Mouse (Mus musculus) myocyte (in vitro differentiated cells): Measurements from ENCODE around the gene Atp5f1.

Experiments
- CEBPB ChIP-seq: IDR thresholded peaks from 2 replicates; pipeline ENCODE4 v1.6.1; 2011; ENCODE audit warnings: mild to moderate bottlenecking, moderate library complexity; ENCODE audit not compliant: poor library complexity, insufficient read depth, severe bottlenecking
- E2F4 ChIP-seq: IDR thresholded peaks from one replicate; pipeline ENCODE4 v1.6.1; 2011; ENCODE audit warnings: mild to moderate bottlenecking, control low read depth, moderate library complexity; ENCODE audit not compliant: insufficient read depth
- MAX ChIP-seq: IDR thresholded peaks from one replicate; pipeline ENCODE4 v1.6.1; 2011; ENCODE audit warnings: low read depth, mild to moderate bottlenecking, control low read depth
- MYOD1 ChIP-seq, 3 experiments: IDR thresholded peaks; one replicate each; pipeline ENCODE4 v1.6.1; 2011; ENCODE audit warnings: control low read depth in 2 of 3, low read depth in 2 of 3, mild to moderate bottlenecking in 2 of 3, moderate library complexity in 1 of 3; ENCODE audit not compliant: insufficient read length in 2 of 3, control insufficient read depth in 1 of 3
- MYOG ChIP-seq, 3 experiments: IDR thresholded peaks; one replicate each; pipeline ENCODE4 v1.6.1; 2011; ENCODE audit warnings: control low read depth in 2 of 3, low read depth in 2 of 3, mild to moderate bottlenecking in 2 of 3; ENCODE audit not compliant: insufficient read length in 2 of 3, control insufficient read depth in 1 of 3, insufficient read depth in 1 of 3
- POLR2A ChIP-seq: IDR thresholded peaks from one replicate; pipeline ENCODE4 v1.6.1; 2011; ENCODE audit warnings: low read depth, mild to moderate bottlenecking, control low read depth, moderate library complexity; ENCODE audit not compliant: insufficient read length
- POLR2AphosphoS2 ChIP-seq: IDR thresholded peaks from one replicate; pipeline ENCODE4 v1.6.1; 2011; ENCODE audit warnings: low read depth, control low read depth; ENCODE audit not compliant: insufficient read length
- SRF ChIP-seq: IDR thresholded peaks from one replicate; pipeline ENCODE4 v1.6.1; 2011; ENCODE audit warnings: low read depth; ENCODE audit not compliant: control insufficient read depth, insufficient read length
- TCF12 ChIP-seq: IDR thresholded peaks from one replicate; pipeline ENCODE4 v1.6.1; 2011; ENCODE audit warnings: mild to moderate bottlenecking, control low read depth; ENCODE audit not compliant: poor library complexity, insufficient read depth, severe bottlenecking
- USF1 ChIP-seq: IDR thresholded peaks from one replicate; pipeline ENCODE4 v1.6.1; 2011; ENCODE audit warnings: low read depth, mild to moderate bottlenecking, control low read depth, moderate library complexity

GRCm38 (mm10) chr3:105928195-105928569 lies 31.7 kb downstream of the Atp5f1 start:
- TF ChIP-seq CEBPB (no peak), POLR2A (no peak), E2F4 (no peak), MYOG (IDR thresholded peaks at IDR 0.05; ENCODE audit: control insufficient read depth in 1 of 3, insufficient read depth in 1 of 3, insufficient read length in 2 of 3, low read depth in 2 of 3) (no peak), MAX (no peak), POLR2AphosphoS2 (no peak), USF1 (no peak), MYOD1 (IDR thresholded peaks at IDR 0.05; ENCODE audit: control insufficient read depth in 1 of 3, insufficient read length in 2 of 3, low read depth in 2 of 3) (no peak), SRF (no peak), TCF12 (no peak)
